ENCODE assay signal across 14 mouse cellular contexts in genomic region chr10:75743369-75743768, GRCm38 (mm10). TPM values are rescaled to one million over a fixed set of nuclear protein-coding genes. Genes with fewer than 3 reads are reported as not detected.
DNase-seq lines count a peak whose midpoint lies in the region; ATAC-seq lines count a peak whose summit lies in the region.
"Had no signal": no experiment of that assay in that cellular context is flagged by ENCODE, and none has a peak within 500 bp of the region (broad histone marks: within the 10 kb centered on the region; RNA-seq: fewer than 3 reads in every experiment).

No protein-coding gene starts in this region.

- H3K36me3 ChIP-seq in hindbrain, embryonic 16.5 days (ENCODE audit: control insufficient read depth, insufficient read depth, low read length), result peaks cover 53% of the 10 kb centered on the region
- no peaks in the 10 kb centered on the region; the same call in 1 of the 2 replicates for H3K36me3 ChIP-seq in hindbrain, embryonic 11.5 days (ENCODE audit: control insufficient read depth, insufficient read depth, low read length)
- peaks cover 91% of the 10 kb centered on the region for H3K36me3 ChIP-seq in embryonic facial prominence, embryonic 15.5 days
- peaks cover 97% of the 10 kb centered on the region for H3K36me3 ChIP-seq in limb, embryonic 10.5 days

- no peaks in the 10 kb centered on the region; the same call in 1 of the 2 replicates for H3K4me1 ChIP-seq in hindbrain, embryonic 16.5 days (ENCODE audit: control insufficient read depth, insufficient read depth, low read depth, low read length)
- no peaks in the 10 kb centered on the region for H3K4me1 ChIP-seq in hindbrain, embryonic 11.5 days (replicated peaks; ENCODE audit: control insufficient read depth, insufficient read depth, low read length)
- peaks cover 4% of the 10 kb centered on the region; the same call in 1 of the 2 replicates for H3K4me1 ChIP-seq in embryonic facial prominence, embryonic 15.5 days
- H3K4me1 ChIP-seq in limb, embryonic 10.5 days, result no peaks in the 10 kb centered on the region
- H3K4me1 ChIP-seq: heart, embryonic 10.5 days; midbrain, embryonic 12.5 days had no signal

- no peaks in the 10 kb centered on the region for H3K27me3 ChIP-seq in hindbrain, embryonic 16.5 days (replicated peaks; ENCODE audit: control insufficient read depth, insufficient read depth, low read length)
- H3K27me3 ChIP-seq in hindbrain, embryonic 11.5 days (ENCODE audit: control insufficient read depth, insufficient read depth, low read length), result no peaks in the 10 kb centered on the region
- H3K27me3 ChIP-seq in embryonic facial prominence, embryonic 15.5 days, result no peaks in the 10 kb centered on the region
- H3K27me3 ChIP-seq in limb, embryonic 10.5 days (ENCODE audit: low read depth, poor library complexity, severe bottlenecking), result no peaks in the 10 kb centered on the region
- H3K27me3 ChIP-seq: midbrain, embryonic 12.5 days; Patski had no signal

- no peaks in the 10 kb centered on the region for H3K9me3 ChIP-seq in hindbrain, embryonic 16.5 days (ENCODE audit: control insufficient read depth, low read length)
- H3K9me3 ChIP-seq in hindbrain, embryonic 11.5 days (ENCODE audit: control insufficient read depth, low read length), result no peaks in the 10 kb centered on the region
- no peaks in the 10 kb centered on the region for H3K9me3 ChIP-seq in embryonic facial prominence, embryonic 15.5 days (replicated peaks)
- H3K9me3 ChIP-seq in limb, embryonic 10.5 days (replicated peaks), result no peaks in the 10 kb centered on the region
- H3K9me3 ChIP-seq: heart, embryonic 10.5 days; midbrain, embryonic 12.5 days had no signal

- DNase-seq in hindbrain, embryonic 11.5 days (ENCODE audit: low spot score), result no peak
- peak; percentile 39 to 77 for DNase-seq in layer of hippocampus, postnatal 14 days (ENCODE audit: low spot score in 2 of 2)
- DNase-seq in right cerebral cortex, postnatal 25 days, result peak; percentile 76
- DNase-seq in limb, embryonic 10.5 days (ENCODE audit: low spot score), result no peak
- no peak for DNase-seq in yolk sac, embryonic 10.5 days (ENCODE audit: low spot score)
- no peak for DNase-seq in gastrocnemius, adult 8-10 months (ENCODE audit: low spot score in 2 of 2)

- WGBS in hindbrain, embryonic 16.5 days, result 78% methylated on average over 12 of the region's 12 CpGs
- WGBS in hindbrain, embryonic 11.5 days, result 91% methylated on average over 12 of the region's 12 CpGs
- WGBS in embryonic facial prominence, embryonic 15.5 days, result 67% methylated on average over 12 of the region's 12 CpGs
- 95% methylated on average over 12 of the region's 12 CpGs for WGBS in limb, embryonic 10.5 days

- ATAC-seq in hindbrain, embryonic 16.5 days, result peak; percentile 32; the same call in 1 of the 2 replicates
- no peak for ATAC-seq in hindbrain, embryonic 11.5 days (ENCODE audit: low FRiP score)
- no peak for ATAC-seq in embryonic facial prominence, embryonic 15.5 days (ENCODE audit: insufficient number of reproducible peaks, low FRiP score, low TSS enrichment, low read depth)
- ATAC-seq: Patski had no signal

- H3K27ac ChIP-seq in hindbrain, embryonic 16.5 days (ENCODE audit: low read depth, low read length), result no peak overlapping the region
- H3K27ac ChIP-seq in hindbrain, embryonic 11.5 days (ENCODE audit: low read depth, low read length), result no peak overlapping the region
- 0 out of 2 replicates have a peak overlapping the region, but pooled peaks have one; percentile 48 for H3K27ac ChIP-seq in embryonic facial prominence, embryonic 15.5 days (replicated peaks)
- no peak overlapping the region for H3K27ac ChIP-seq in limb, embryonic 10.5 days
- H3K27ac ChIP-seq: heart, embryonic 10.5 days; midbrain, embryonic 12.5 days; stomach, postnatal 0 days had no signal

- no peak overlapping the region for H3K4me2 ChIP-seq in hindbrain, embryonic 16.5 days (ENCODE audit: low read length)
- no peak overlapping the region for H3K4me2 ChIP-seq in hindbrain, embryonic 11.5 days (replicated peaks; ENCODE audit: low read depth, low read length)
- H3K4me2 ChIP-seq in embryonic facial prominence, embryonic 15.5 days (replicated peaks), result no peak overlapping the region
- H3K4me2 ChIP-seq: lung, embryonic 14.5 days; midbrain, embryonic 12.5 days had no signal

- no peak overlapping the region for H3K9ac ChIP-seq in hindbrain, embryonic 16.5 days (ENCODE audit: low read depth, low read length)
- H3K9ac ChIP-seq in hindbrain, embryonic 11.5 days (ENCODE audit: low read depth, low read length), result no peak overlapping the region
- H3K9ac ChIP-seq in embryonic facial prominence, embryonic 15.5 days, result no peak overlapping the region
- H3K9ac ChIP-seq: lung, embryonic 14.5 days; midbrain, embryonic 12.5 days had no signal

- H3K4me3 ChIP-seq in hindbrain, embryonic 16.5 days (ENCODE audit: low read length), result no peak overlapping the region
- H3K4me3 ChIP-seq in hindbrain, embryonic 11.5 days (ENCODE audit: low read depth, low read length), result no peak overlapping the region
- no peak overlapping the region for H3K4me3 ChIP-seq in embryonic facial prominence, embryonic 15.5 days (replicated peaks)
- no peak overlapping the region for H3K4me3 ChIP-seq in limb, embryonic 10.5 days
- H3K4me3 ChIP-seq: heart, embryonic 10.5 days; midbrain, embryonic 12.5 days had no signal

RNA-seq across cellular contexts. Expression of gene Cabin1, which starts 20.8 kb away (rescaled TPM):
- 30.9 and 35.5 TPM in 2 replicates for polyA plus RNA-seq in hindbrain, embryonic 16.5 days (2015; fragmentation: Nextera tagmentation; extraction: Ambion mirVana)
- polyA plus RNA-seq in hindbrain, embryonic 11.5 days (2014; fragmentation: Nextera tagmentation; extraction: Ambion mirVana), result 34.8 and 40.9 TPM in 2 replicates
- polyA plus RNA-seq in embryonic facial prominence, embryonic 15.5 days (2015; fragmentation: Nextera tagmentation; extraction: Ambion mirVana), result 29.4 and 30.0 TPM in 2 replicates
- total RNA-seq in layer of hippocampus, postnatal 14 days (2021), result 10 to 100 TPM; 66.9 to 81.2 TPM
- polyA plus RNA-seq in limb, embryonic 10.5 days (2016; fragmentation: Nextera tagmentation; extraction: Ambion mirVana), result 31.2 and 31.9 TPM in 2 replicates
- 1 to 10 TPM; 6.6 to 9.3 (median 7.4) TPM for total RNA-seq in gastrocnemius, adult 8-10 months (2022)

RNA-seq across cellular contexts. Expression of gene Ddt, which starts 29.8 kb away (rescaled TPM):
- polyA plus RNA-seq in hindbrain, embryonic 16.5 days (2015; fragmentation: Nextera tagmentation; extraction: Ambion mirVana), result 73.5 and 89.1 TPM in 2 replicates
- polyA plus RNA-seq in hindbrain, embryonic 11.5 days (2014; fragmentation: Nextera tagmentation; extraction: Ambion mirVana), result 89.1 and 91.7 TPM in 2 replicates
- 53.2 and 58.3 TPM in 2 replicates for polyA plus RNA-seq in embryonic facial prominence, embryonic 15.5 days (2015; fragmentation: Nextera tagmentation; extraction: Ambion mirVana)
- 10 to 100 TPM; 37.8 to 42.2 TPM for total RNA-seq in layer of hippocampus, postnatal 14 days (2021)
- 91.4 and 92.5 TPM in 2 replicates for polyA plus RNA-seq in limb, embryonic 10.5 days (2016; fragmentation: Nextera tagmentation; extraction: Ambion mirVana)
- 10 to 100 TPM; 23.6 to 32.6 (median 29.5) TPM for total RNA-seq in gastrocnemius, adult 8-10 months (2022)

RNA-seq across cellular contexts. Expression of gene Gm20441, which starts 37.4 kb away (rescaled TPM):
- 0.50 TPM in 1 of 2 replicates, not detected in the other for polyA plus RNA-seq in hindbrain, embryonic 16.5 days (2015; fragmentation: Nextera tagmentation; extraction: Ambion mirVana)
- not detected in 2 replicates for polyA plus RNA-seq in hindbrain, embryonic 11.5 days (2014; fragmentation: Nextera tagmentation; extraction: Ambion mirVana)
- polyA plus RNA-seq in embryonic facial prominence, embryonic 15.5 days (2015; fragmentation: Nextera tagmentation; extraction: Ambion mirVana), result not detected in 2 replicates
- not detected for total RNA-seq in layer of hippocampus, postnatal 14 days (2021)
- polyA plus RNA-seq in limb, embryonic 10.5 days (2016; fragmentation: Nextera tagmentation; extraction: Ambion mirVana), result not detected in 2 replicates
- total RNA-seq in gastrocnemius, adult 8-10 months (2022), result not detected
- total RNA-seq: left cerebral cortex, postnatal 10 days had no signal
- polyA plus RNA-seq: heart, embryonic 10.5 days; lung, embryonic 14.5 days; midbrain, embryonic 12.5 days; Patski had no signal

RNA-seq across cellular contexts. Expression of gene Gstt3, which starts 37.8 kb away (rescaled TPM):
- polyA plus RNA-seq in hindbrain, embryonic 16.5 days (2015; fragmentation: Nextera tagmentation; extraction: Ambion mirVana), result 1.4 and 1.5 TPM in 2 replicates
- 1.9 and 2.4 TPM in 2 replicates for polyA plus RNA-seq in hindbrain, embryonic 11.5 days (2014; fragmentation: Nextera tagmentation; extraction: Ambion mirVana)
- 17.1 and 18.1 TPM in 2 replicates for polyA plus RNA-seq in embryonic facial prominence, embryonic 15.5 days (2015; fragmentation: Nextera tagmentation; extraction: Ambion mirVana)
- 1 to 10 TPM; 1.3 to 2.5 TPM for total RNA-seq in layer of hippocampus, postnatal 14 days (2021)
- polyA plus RNA-seq in limb, embryonic 10.5 days (2016; fragmentation: Nextera tagmentation; extraction: Ambion mirVana), result 2.7 and 4.2 TPM in 2 replicates
- total RNA-seq in gastrocnemius, adult 8-10 months (2022), result 1 to 10 TPM; 2.6 to 4.8 (median 3.1) TPM

RNA-seq across cellular contexts. Expression of gene Gstt1, which starts 55.0 kb away (rescaled TPM):
- 18.8 and 21.9 TPM in 2 replicates for polyA plus RNA-seq in hindbrain, embryonic 16.5 days (2015; fragmentation: Nextera tagmentation; extraction: Ambion mirVana)
- polyA plus RNA-seq in hindbrain, embryonic 11.5 days (2014; fragmentation: Nextera tagmentation; extraction: Ambion mirVana), result 5.0 and 5.6 TPM in 2 replicates
- polyA plus RNA-seq in embryonic facial prominence, embryonic 15.5 days (2015; fragmentation: Nextera tagmentation; extraction: Ambion mirVana), result 13.8 and 14.5 TPM in 2 replicates
- total RNA-seq in layer of hippocampus, postnatal 14 days (2021), result 1 to 10 TPM; 4.6 to 4.7 TPM
- polyA plus RNA-seq in limb, embryonic 10.5 days (2016; fragmentation: Nextera tagmentation; extraction: Ambion mirVana), result 1.7 and 3.8 TPM in 2 replicates
- 1 to 10 TPM; 4.6 to 8.3 (median 4.8) TPM for total RNA-seq in gastrocnemius, adult 8-10 months (2022)

Comparison
In these comparisons a context has a peak if more than half of its experiments do, and no peak if none do; other contexts are left out.
1. DNase-seq: peak in layer of hippocampus, postnatal 14 days (2 of 2) and right cerebral cortex, postnatal 25 days (single experiment); none in hindbrain, embryonic 11.5 days (single experiment), limb, embryonic 10.5 days (single experiment), yolk sac, embryonic 10.5 days (single experiment) and gastrocnemius, adult 8-10 months (0 of 2).